Mouse (Mus musculus): Measurements from ENCODE around the gene Gfm2.

The Gfm2 gene

DNA sequence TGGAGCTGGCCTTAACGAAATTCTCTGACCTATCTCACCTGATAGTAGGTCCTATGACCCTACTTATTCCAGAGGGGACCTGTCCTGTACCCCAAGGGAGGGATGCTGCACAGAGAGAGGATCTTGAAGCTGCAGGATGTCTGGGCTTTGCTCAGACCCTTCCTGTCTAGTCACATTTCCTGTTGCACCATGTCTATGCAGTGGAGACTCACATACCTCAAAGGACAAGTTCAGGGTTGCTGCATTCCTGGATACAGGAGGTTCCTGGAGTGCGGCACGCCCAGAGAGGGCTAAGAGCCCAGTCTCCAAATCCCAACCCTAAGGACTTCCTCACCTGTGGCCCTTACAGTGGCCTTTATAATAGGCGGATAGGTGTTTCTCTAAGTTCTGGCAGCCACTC, 48.6 kb downstream of the Gfm2 start:
- in situ Hi-C loops (cut with MboI, MseI): no loop called here

DNA sequence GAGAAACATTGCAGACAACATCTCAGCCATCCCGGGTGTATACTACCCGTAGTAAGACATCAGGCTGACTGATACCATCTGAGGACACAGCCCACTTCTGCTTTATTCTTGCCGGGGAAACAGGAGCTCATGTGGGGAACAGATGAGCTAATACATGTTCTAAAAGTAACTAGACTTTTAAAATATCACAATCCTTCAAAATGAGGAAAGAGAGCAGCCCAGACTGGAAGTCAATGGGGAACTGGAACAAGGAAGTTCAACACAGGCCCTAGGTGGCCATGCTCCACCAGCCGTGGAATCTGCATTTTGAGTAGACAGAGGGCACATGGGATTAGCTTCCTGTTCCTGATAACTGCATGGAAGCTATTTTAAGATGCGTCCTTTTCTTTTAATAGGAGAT, 50.0 kb downstream of the Gfm2 start:
- in situ Hi-C loops (cut with MboI, MseI): no loop called here

DNA sequence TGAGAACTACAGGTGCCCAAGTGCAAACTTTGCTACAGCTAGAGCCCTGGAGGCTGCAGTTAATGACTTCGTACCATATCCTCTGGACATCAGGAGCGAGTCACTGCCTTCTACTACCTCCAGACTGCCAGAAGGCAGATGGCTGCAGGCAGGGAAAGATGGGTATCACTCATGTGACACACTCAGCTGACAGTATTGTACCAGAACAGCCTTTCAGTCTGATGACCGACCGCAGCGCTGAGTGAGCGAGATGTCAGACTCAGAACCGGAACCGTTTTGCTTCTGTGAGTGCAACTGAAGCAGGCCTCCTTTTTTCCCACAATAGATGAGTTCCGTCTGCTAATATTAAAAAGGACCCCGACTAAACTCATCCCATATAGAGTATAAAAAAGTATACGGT, 54.9 kb downstream of the Gfm2 start:
- in situ Hi-C loops (cut with MboI, MseI): no loop called here

DNA sequence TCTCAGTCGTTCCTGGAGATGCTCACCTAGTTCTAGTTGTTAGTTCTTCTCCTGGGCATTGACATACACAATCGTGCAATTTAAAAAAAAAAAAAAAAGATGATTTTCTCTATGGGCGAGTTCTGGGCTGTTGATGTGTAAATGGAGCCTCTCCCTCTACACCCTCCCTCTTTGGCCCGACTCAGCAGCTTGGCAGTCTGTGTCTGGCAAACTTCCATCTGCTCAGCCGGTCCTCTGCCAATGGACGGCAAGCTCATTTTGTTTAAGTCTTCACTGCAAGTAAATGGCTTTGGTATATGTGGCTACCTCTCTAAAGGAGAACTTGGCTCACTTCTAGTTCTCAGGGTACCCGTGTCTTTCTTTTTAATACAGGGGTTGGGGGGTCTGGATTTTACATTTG, 55.7 kb downstream of the Gfm2 start:
- in situ Hi-C loops (cut with MboI, MseI): no loop called here

DNA sequence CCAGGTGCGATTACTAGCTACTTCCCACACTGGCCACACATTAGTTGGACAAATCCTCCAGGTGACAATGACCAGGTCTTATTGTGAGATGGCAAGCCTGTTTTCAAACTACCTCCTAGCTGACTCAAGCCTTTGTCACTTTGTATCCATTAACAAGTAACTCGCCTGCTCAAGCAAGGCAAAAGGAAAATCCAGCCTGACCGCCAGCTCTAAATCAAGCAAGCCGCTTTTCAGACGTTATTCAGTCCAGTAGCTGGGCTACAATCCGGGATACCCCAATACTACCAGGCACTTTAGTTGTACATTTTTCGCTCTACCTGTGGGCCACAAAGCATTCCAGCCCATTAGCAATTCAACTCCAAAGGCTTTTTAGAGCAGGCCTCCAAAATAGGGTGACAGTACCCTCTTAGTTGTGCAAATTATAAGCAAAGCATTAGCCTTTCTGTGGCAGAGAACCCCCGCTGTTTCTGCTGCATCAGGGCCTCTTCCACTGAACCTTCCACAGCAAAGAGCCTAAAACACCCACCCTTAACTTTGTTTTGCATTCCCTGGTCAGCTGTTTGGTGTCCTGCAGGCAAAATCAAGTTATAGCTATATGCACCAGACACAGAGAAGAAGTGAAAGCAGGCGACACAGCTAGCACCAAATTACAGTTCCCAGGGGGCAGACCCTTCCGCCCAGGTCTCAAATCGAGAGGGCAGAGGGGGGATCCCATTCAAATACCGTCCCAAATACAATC, 58.6 kb downstream of the Gfm2 start:
- in situ Hi-C loops (cut with MboI, MseI): no loop called here

GRCm38 (mm10) chr13:97196925-97197218, 59.1 kb downstream of the Gfm2 start:
- in situ Hi-C loops (cut with MboI, MseI): no loop called here

DNA sequence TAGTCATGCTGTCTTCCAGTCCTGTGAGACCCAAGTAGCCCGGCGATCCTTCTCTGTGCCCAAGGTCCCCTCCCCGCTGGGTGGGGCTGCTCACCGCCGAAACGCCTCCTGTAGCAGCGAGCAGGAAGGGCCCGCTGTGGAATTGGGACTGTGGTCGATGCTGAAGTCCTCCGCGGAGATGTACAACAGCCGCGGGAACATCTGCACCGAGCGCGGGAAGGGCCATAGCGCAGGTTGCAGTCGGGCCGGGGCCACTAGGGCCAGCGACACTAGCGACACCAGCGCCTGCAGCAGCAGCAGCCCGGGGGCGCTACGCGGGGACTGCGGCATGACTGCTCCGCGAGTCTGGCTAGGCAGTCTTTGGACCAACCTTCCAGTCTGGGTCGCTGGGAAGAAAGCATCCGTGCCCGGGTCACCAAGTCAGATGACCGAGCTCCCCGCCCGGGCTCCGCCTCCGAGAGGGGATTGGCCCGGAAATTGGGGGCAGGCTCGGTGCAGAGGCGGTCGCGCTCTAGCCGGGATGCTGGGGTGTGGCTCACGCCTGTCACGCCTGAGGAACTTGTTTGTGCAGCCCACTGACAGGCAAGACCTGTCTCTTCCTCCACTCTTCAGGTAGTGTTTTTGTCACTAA, 60.3 kb downstream of the Gfm2 start, which contains the start of gene Hexb:
TSS of gene Hexb (minus strand) at position 426 of the 631 bp plus-strand sequence.
- in situ Hi-C loops (cut with MboI, MseI): no loop called here

GRCm38 (mm10) chr13:97199123-97199522, 61.4 kb downstream of the Gfm2 start:
- in situ Hi-C loops (cut with MboI, MseI): no loop called here

GRCm38 (mm10) chr13:97201076-97201475, 63.3 kb downstream of the Gfm2 start:
- in situ Hi-C loops (cut with MboI, MseI): no loop called here

- in situ Hi-C loops (cut with MboI, MseI): no loop called here
Observed at GRCm38 (mm10) chr13:97201896-97202295, 64.2 kb downstream of the Gfm2 start.

- in situ Hi-C loops (cut with MboI, MseI): no loop called here
Observed at GRCm38 (mm10) chr13:97205052-97205701, 67.4 kb downstream of the Gfm2 start.

GRCm38 (mm10) chr13:97206046-97206445, 68.3 kb downstream of the Gfm2 start:
- in situ Hi-C loops (cut with MboI, MseI): no loop called here

DNA sequence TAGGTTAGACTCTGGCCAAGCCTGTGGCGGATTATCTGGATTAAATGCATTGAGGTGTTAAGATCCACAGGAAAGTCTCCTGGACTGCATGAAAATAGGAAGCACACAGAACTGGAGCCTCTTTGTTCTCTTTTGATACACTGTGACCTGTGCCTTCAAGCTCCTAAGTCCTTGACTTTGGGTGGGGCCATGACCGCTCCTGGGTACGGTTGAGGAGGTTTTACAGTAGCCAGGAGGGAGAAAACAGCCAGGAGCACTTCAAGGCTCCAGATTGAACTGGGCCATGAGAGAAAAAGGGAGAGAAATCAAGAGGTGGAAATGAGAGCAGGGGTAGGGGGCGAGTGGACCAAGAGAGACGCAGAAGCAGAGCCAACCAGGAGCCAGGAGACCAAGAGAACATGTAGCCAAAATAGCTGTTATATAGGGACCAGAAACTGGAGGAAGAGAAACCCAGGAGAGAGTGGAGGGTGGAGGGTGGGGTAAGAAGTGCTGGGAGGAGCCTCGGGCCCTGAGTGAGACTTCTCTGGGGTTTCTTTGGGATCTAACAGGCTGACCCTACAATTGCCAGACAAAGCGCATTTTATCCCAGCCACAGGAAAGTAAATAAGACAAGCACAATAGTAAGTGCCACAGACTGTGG, 69.9 kb downstream of the Gfm2 start:
- in situ Hi-C loops (cut with MboI, MseI): no loop called here

DNA sequence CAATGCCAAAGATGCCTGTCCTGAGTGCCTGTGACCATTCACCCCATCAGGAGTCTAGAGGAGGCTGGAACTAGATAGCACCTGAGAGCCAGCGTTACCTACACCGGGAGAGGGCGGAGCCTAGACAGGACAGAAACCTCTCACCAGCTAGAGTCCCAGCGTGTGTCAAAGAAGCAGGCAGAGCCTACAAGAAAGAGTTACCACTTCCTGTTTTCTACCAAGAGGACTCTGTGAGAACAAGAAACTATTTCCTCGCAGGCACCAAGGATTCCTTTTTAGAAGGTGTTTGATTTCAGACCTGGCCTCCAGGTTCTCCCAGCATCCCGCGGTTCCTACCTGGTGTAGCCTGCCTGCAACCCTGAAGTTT, 70.4 kb downstream of the Gfm2 start:
- in situ Hi-C loops (cut with MboI, MseI): no loop called here

GRCm38 (mm10) chr13:97208500-97209010, 70.8 kb downstream of the Gfm2 start:
- in situ Hi-C loops (cut with MboI, MseI): no loop called here

GRCm38 (mm10) chr13:97214583-97215268, 77.0 kb downstream of the Gfm2 start:
- in situ Hi-C loops (cut with MboI, MseI): no loop called here

DNA sequence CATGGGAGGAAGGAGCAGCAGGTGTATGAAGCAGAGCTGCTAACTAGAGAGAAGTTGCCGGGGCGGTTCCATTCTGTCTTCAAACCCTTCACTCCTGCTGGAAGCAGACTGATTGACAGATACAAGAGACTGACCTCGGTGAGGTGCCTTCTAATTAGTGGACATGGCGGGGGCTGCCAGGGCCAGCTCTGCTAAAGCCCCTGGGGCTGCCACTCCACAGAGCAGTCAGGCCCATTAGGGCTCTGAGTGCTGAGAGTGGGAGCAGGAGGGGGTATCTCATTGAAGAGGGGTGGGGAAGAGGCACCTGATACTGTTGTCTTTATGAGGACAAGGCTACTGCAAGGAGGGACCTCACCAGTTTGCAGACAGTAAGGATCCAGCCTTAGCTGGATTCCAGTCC, 77.8 kb downstream of the Gfm2 start:
- in situ Hi-C loops (cut with MboI, MseI): no loop called here

GRCm38 (mm10) chr13:97216196-97216595, 78.5 kb downstream of the Gfm2 start:
- in situ Hi-C loops (cut with MboI, MseI): no loop called here

DNA sequence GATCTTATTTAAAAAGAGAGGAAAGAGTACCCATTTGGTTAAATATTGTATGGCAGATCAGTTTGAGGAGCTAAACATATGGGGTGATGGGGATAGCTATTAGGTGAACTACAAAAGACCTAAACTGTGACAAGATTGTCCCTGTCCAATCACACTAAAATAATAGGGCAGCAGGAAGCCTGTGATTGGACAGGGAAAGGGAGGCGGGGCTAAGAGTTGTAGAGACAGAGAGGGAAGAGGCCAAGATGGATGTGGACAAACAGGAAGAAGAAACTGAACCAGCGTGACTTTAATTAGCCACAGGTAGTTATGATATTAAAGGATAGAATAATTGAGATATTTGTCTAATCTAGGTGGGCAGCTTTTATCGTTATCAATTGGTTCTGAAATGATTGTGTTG, 82.3 kb downstream of the Gfm2 start:
- in situ Hi-C loops (cut with MboI, MseI): no loop called here

- in situ Hi-C loops (cut with MboI, MseI): no loop called here
Observed at GRCm38 (mm10) chr13:97223856-97224255, 86.1 kb downstream of the Gfm2 start.

GRCm38 (mm10) chr13:97224341-97224982, 86.7 kb downstream of the Gfm2 start:
- in situ Hi-C loops (cut with MboI, MseI): no loop called here

All from T-helper 2 cell (primary cell).